ENCODE assay signal across 26 mouse cellular contexts in the genomic region with DNA sequence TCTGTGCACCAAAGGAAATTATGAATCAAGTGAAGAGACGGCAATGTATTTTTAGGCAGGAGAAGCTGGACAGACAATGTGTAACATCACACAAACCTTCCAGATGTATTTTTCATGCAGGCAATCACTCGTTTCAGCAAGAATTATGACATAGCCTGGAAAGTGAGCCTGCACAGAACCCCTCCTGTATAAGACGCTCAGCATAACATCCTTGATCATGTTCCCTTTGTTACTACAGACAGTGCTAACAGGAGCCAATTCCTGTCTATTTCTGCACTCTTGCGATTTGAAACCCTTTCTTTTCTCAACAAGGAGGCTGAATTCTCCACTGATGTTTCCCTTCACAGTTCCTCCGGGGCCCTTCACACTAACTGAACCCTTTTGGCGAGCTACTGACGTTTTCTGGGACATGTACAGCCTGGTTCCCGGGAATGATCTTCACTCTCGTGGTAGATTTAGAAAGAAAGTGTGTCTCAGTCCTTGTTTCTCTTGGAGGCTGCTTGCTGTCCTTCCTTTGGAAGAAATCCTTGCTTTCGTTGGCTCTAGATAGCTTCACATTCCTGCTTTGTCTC.
DNase-seq lines count a peak whose midpoint lies in the region; ATAC-seq and TF ChIP-seq lines count a peak whose summit lies in the region.
"Had no signal": no experiment of that assay in that cellular context is flagged by ENCODE, and none has a peak within 500 bp of the region (broad histone marks: within the 10 kb centered on the region; RNA-seq: fewer than 3 reads in every experiment).

No protein-coding gene starts in this region.

- WGBS in intestine, embryonic 14.5 days, result 46% methylated on average over 10 of the region's 10 CpGs
- 63% methylated on average over 10 of the region's 10 CpGs for WGBS in intestine, postnatal 0 days
- 50% methylated on average over 10 of the region's 10 CpGs for WGBS in stomach, embryonic 15.5 days

- TF ChIP-seq CTCF in intestine, postnatal 0 days (IDR thresholded peaks at IDR 0.05; ENCODE audit: low read depth), result no peak
- TF ChIP-seq CTCF in left cerebral cortex, adult 2 months (IDR thresholded peaks at IDR 0.05), result no peak

- H3K36me3 ChIP-seq in intestine, embryonic 14.5 days (ENCODE audit: control insufficient read depth, insufficient read depth, low read length), result no peaks in the 10 kb centered on the region
- H3K36me3 ChIP-seq in intestine, postnatal 0 days (ENCODE audit: control insufficient read depth, insufficient read depth), result no peaks in the 10 kb centered on the region
- H3K36me3 ChIP-seq in stomach, embryonic 15.5 days, result no peaks in the 10 kb centered on the region
- H3K36me3 ChIP-seq: forebrain, embryonic 15.5 days; heart, embryonic 13.5 days; limb, embryonic 10.5 days; limb, embryonic 15.5 days; liver, embryonic 13.5 days; midbrain, embryonic 13.5 days; neural tube, embryonic 13.5 days had no signal

- no peak overlapping the region for H3K27ac ChIP-seq in intestine, embryonic 14.5 days (ENCODE audit: low read depth)
- no peak overlapping the region for H3K27ac ChIP-seq in intestine, postnatal 0 days (ENCODE audit: low read depth, low read length)
- peak overlapping the region; percentile 2; the same call in 1 of the 2 replicates for H3K27ac ChIP-seq in left cerebral cortex, adult 2 months
- no peak overlapping the region for H3K27ac ChIP-seq in stomach, embryonic 15.5 days
- H3K27ac ChIP-seq: forebrain, embryonic 15.5 days; heart, embryonic 13.5 days; limb, embryonic 10.5 days; limb, embryonic 15.5 days; liver, embryonic 13.5 days; midbrain, embryonic 13.5 days; neural tube, embryonic 13.5 days had no signal

- DNase-seq in intestine, embryonic 14.5 days (ENCODE audit: low spot score), result peak; percentile 52
- no peak for DNase-seq in left cerebral cortex, adult 2 months (ENCODE audit: extremely low spot score in 1 of 2, low spot score in 2 of 2)
- no peak for DNase-seq in left cerebral cortex, adult 11 months (ENCODE audit: low spot score)
- no peak for DNase-seq in adrenal gland, postnatal 25 days
- DNase-seq: adrenal gland, postnatal 36 days; B cell, adult 2 months; cerebellum, adult 8-10 months; cerebellum, postnatal 25 days; gastrocnemius, postnatal 10 days; heart, postnatal 14 days; kidney, adult 11 months; liver, embryonic 13.5 days; lung, adult 18-20 months; lung, postnatal 4 days; thymus, adult 2 months; thymus, postnatal 4 days had no signal

- ATAC-seq in intestine, embryonic 14.5 days (replicated peaks; ENCODE audit: low FRiP score, low TSS enrichment, low read depth), result 0 out of 2 replicates have a peak, but pooled peaks have one; percentile 50
- no peak for ATAC-seq in intestine, postnatal 0 days
- ATAC-seq in stomach, embryonic 15.5 days (ENCODE audit: insufficient read depth, low FRiP score, low read depth), result peak; percentile 56; the same call in 1 of the 2 replicates
- ATAC-seq: forebrain, embryonic 15.5 days; hindbrain, embryonic 16.5 days; lung, postnatal 0 days; midbrain, embryonic 13.5 days had no signal

- H3K9me3 ChIP-seq in intestine, embryonic 14.5 days (ENCODE audit: control insufficient read depth, low read length), result no peaks in the 10 kb centered on the region
- no peaks in the 10 kb centered on the region for H3K9me3 ChIP-seq in intestine, postnatal 0 days (ENCODE audit: control insufficient read depth)
- no peaks in the 10 kb centered on the region for H3K9me3 ChIP-seq in stomach, embryonic 15.5 days
- H3K9me3 ChIP-seq: forebrain, embryonic 15.5 days; heart, embryonic 13.5 days; limb, embryonic 10.5 days; limb, embryonic 15.5 days; midbrain, embryonic 13.5 days; neural tube, embryonic 13.5 days had no signal

- H3K4me3 ChIP-seq in intestine, embryonic 14.5 days (ENCODE audit: low read depth, low read length), result no peak overlapping the region
- H3K4me3 ChIP-seq in intestine, postnatal 0 days (ENCODE audit: low read depth, low read length), result no peak overlapping the region
- H3K4me3 ChIP-seq in left cerebral cortex, adult 2 months, result no peak overlapping the region
- no peak overlapping the region for H3K4me3 ChIP-seq in stomach, embryonic 15.5 days (replicated peaks)
- H3K4me3 ChIP-seq: forebrain, embryonic 15.5 days; heart, embryonic 13.5 days; limb, embryonic 10.5 days; limb, embryonic 15.5 days; liver, embryonic 13.5 days; midbrain, embryonic 13.5 days; neural tube, embryonic 13.5 days had no signal

- H3K4me1 ChIP-seq in intestine, embryonic 14.5 days (replicated peaks; ENCODE audit: control insufficient read depth, insufficient read depth, low read length), result no peaks in the 10 kb centered on the region
- no peaks in the 10 kb centered on the region for H3K4me1 ChIP-seq in intestine, postnatal 0 days (replicated peaks; ENCODE audit: control insufficient read depth, insufficient read depth, low read length)
- H3K4me1 ChIP-seq in stomach, embryonic 15.5 days, result no peaks in the 10 kb centered on the region
- H3K4me1 ChIP-seq: forebrain, embryonic 15.5 days; heart, embryonic 13.5 days; limb, embryonic 10.5 days; limb, embryonic 15.5 days; liver, embryonic 13.5 days; midbrain, embryonic 13.5 days; neural tube, embryonic 13.5 days had no signal

- H3K27me3 ChIP-seq in intestine, embryonic 14.5 days (replicated peaks; ENCODE audit: control insufficient read depth, insufficient read depth, low read length), result no peaks in the 10 kb centered on the region
- H3K27me3 ChIP-seq in intestine, postnatal 0 days (replicated peaks; ENCODE audit: control insufficient read depth, insufficient read depth, low read length), result no peaks in the 10 kb centered on the region
- no peaks in the 10 kb centered on the region for H3K27me3 ChIP-seq in stomach, embryonic 15.5 days (replicated peaks)
- H3K27me3 ChIP-seq: forebrain, embryonic 15.5 days; heart, embryonic 13.5 days; limb, embryonic 15.5 days; liver, embryonic 13.5 days; midbrain, embryonic 13.5 days; neural tube, embryonic 13.5 days had no signal

- intact Hi-C loops in left cerebral cortex, adult 2 months (cut with DNase I), result no loop called here

- no peak overlapping the region for H3K4me2 ChIP-seq in intestine, embryonic 14.5 days (ENCODE audit: low read length)
- H3K4me2 ChIP-seq in intestine, postnatal 0 days (replicated peaks; ENCODE audit: low read depth), result no peak overlapping the region
- H3K4me2 ChIP-seq in stomach, embryonic 15.5 days, result no peak overlapping the region
- H3K4me2 ChIP-seq: forebrain, embryonic 15.5 days; heart, embryonic 13.5 days; limb, embryonic 15.5 days; liver, embryonic 13.5 days; midbrain, embryonic 13.5 days; neural tube, embryonic 13.5 days had no signal

- H3K9ac ChIP-seq in intestine, embryonic 14.5 days (ENCODE audit: low read length), result no peak overlapping the region
- H3K9ac ChIP-seq in intestine, postnatal 0 days (ENCODE audit: low read depth, low read length), result no peak overlapping the region
- no peak overlapping the region for H3K9ac ChIP-seq in stomach, embryonic 15.5 days
- H3K9ac ChIP-seq: forebrain, embryonic 15.5 days; heart, embryonic 13.5 days; limb, embryonic 15.5 days; liver, embryonic 13.5 days; midbrain, embryonic 13.5 days; neural tube, embryonic 13.5 days had no signal
